Mouse (Mus musculus) hindbrain, embryonic 10.5 days (tissue): ENCODE measurements around the gene Sycp1. TPM values are rescaled to one million over a fixed set of nuclear protein-coding genes. Genes with fewer than 3 reads are reported as not detected.

Source experiments
- DNase-seq: peaks from one replicate; pipeline ENCODE4 v3.0.0-alpha.2; 2017; ENCODE audit warnings: low spot score
- H3K27ac ChIP-seq: fragments of 300-500 bp; sonication (generic); 2 replicates; pipeline ENCODE4 v1.5.1; 2016; ENCODE audit warnings: mild to moderate bottlenecking, moderate library complexity
- H3K27me3 ChIP-seq: fragments of 300-500 bp; sonication (generic); 2 replicates; pipeline ENCODE4 v1.6.1; 2016; ENCODE audit warnings: mild to moderate bottlenecking; ENCODE audit not compliant: poor library complexity, insufficient read depth, severe bottlenecking
- H3K36me3 ChIP-seq: fragments of 300-500 bp; sonication (generic); 2 replicates; pipeline ENCODE4 v1.6.1; 2016; ENCODE audit warnings: mild to moderate bottlenecking, moderate library complexity
- H3K4me1 ChIP-seq: fragments of 300-500 bp; sonication (generic); replicated peaks from 2 replicates; pipeline ENCODE4 v1.6.1; 2016; ENCODE audit warnings: mild to moderate bottlenecking
- H3K4me3 ChIP-seq: fragments of 300-500 bp; sonication (generic); 2 replicates; pipeline ENCODE4 v1.5.1; 2016; ENCODE audit warnings: mild to moderate bottlenecking, moderate library complexity
- H3K9me3 ChIP-seq: fragments of 300-500 bp; sonication (generic); 2 replicates; pipeline ENCODE4 v1.6.1; 2016; ENCODE audit warnings: mild to moderate bottlenecking, moderate library complexity
- WGBS: fragments of 180-500 bp; shearing (Covaris S2); methylation state at CpG from one replicate; pipeline ENCODE4 v1.1.7; 2016; 5-methylcytosine and 5-hydroxymethylcytosine counted together
- polyA plus RNA-seq: library from polyadenylated mRNA; unstranded; fragments of >200 nt; fragmentation: Nextera tagmentation; extraction: Ambion mirVana; gene quantifications from 2 replicates; pipeline ENCODE4 v1.2.1, GENCODE M21; 2016

The Sycp1 gene
- not detected in 2 replicates for polyA plus RNA-seq

- Histone ChIP-seq H3K9me3 (peaks cover 10% of the 10 kb centered on the region), H3K27ac (no peak within 1 kb of the TSS), H3K4me1 (0 out of 2 replicates have a peak, but pooled peaks cover 4% of the 10 kb centered on the region), H3K4me3 (no peak within 1 kb of the TSS), H3K36me3 (0 out of 2 replicates have a peak, but pooled peaks cover 7% of the 10 kb centered on the region), H3K27me3 (no peaks in the 10 kb centered on the region)
- WGBS = 93% methylated on average over 78 of the region's 78 CpGs
- DNase-seq = no peak
These were observed at the start of gene Sycp1 for GRCm38 (mm10) chr3:102935451-102936354. Gene Sycp1 (minus strand): TSS chr3:102936100.

GRCm38 (mm10) chr3:102980349-102980736, 44.4 kb upstream of the Sycp1 start:
- no peaks in the 10 kb centered on the region for H3K27me3 ChIP-seq
- H3K36me3 ChIP-seq = no peaks in the 10 kb centered on the region
- no peaks in the 10 kb centered on the region for H3K9me3 ChIP-seq
- H3K4me3 ChIP-seq = peak overlapping the region; percentile 31
- WGBS = 44% methylated on average over 3 of the region's 3 CpGs
- no peak for DNase-seq
- peaks cover 18% of the 10 kb centered on the region for H3K4me1 ChIP-seq
- peak overlapping the region; percentile 84 for H3K27ac ChIP-seq

- H3K4me1 ChIP-seq = peaks cover 24% of the 10 kb centered on the region
- no peaks in the 10 kb centered on the region for H3K36me3 ChIP-seq
- WGBS = 23% methylated on average over 10 of the region's 10 CpGs
- peak overlapping the region; percentile 84 for H3K27ac ChIP-seq
- DNase-seq = peak; percentile 60
- no peaks in the 10 kb centered on the region for H3K27me3 ChIP-seq
- H3K9me3 ChIP-seq = no peaks in the 10 kb centered on the region
- H3K4me3 ChIP-seq = peak overlapping the region; percentile 31
These were observed 43.8 kb upstream of the Sycp1 start for GRCm38 (mm10) chr3:102979550-102980348.

DNA sequence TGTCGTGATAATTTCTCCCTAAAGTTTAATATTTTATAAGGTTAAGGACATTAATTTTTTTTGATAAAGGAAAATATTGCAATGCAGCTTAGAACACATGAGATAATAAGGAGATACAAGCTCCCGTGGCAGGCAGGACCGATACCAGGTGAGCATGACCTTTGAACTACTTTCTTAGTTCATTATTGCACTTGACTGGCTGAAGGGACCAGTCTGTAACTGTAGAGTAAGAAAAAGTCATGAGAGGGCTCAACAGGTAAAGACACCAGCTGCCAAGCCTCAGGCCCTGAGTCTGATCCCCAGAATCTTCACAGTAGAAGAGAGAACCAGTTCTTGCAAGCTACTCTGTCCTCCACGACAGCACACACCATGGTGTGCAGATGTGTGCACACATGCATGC, 41.0 kb upstream of the Sycp1 start:
- H3K4me3 ChIP-seq = no peak overlapping the region
- H3K4me1 ChIP-seq = peaks cover 26% of the 10 kb centered on the region
- H3K27me3 ChIP-seq = peaks cover 3% of the 10 kb centered on the region; the same call in 1 of the 2 replicates
- H3K9me3 ChIP-seq = no peaks in the 10 kb centered on the region
- H3K36me3 ChIP-seq = no peaks in the 10 kb centered on the region
- no peak overlapping the region for H3K27ac ChIP-seq
- WGBS = 86% methylated on average over 4 of the region's 4 CpGs
- no peak for DNase-seq

DNA sequence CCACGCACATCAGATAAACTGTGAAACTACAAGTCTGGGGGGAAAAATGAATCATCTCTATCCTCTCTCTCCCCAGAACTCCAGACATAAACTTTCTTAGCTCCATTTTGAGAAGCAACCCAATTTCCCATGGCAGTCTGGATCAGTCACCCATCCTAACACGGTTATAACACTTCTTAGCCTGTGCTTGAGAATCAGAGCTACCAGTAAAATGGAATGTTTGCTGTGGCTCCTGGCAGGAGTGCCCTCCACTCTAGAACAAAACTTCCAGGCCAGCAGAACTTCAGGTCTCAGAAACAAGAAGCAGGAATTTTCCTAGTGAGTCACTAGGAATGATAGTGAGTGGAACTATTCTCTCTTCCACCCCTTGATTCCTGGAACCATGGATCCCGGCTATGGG, 34.6 kb upstream of the Sycp1 start:
- no peaks in the 10 kb centered on the region for H3K9me3 ChIP-seq
- no peaks in the 10 kb centered on the region for H3K36me3 ChIP-seq
- H3K27ac ChIP-seq = peak overlapping the region; percentile 73
- peaks cover 23% of the 10 kb centered on the region for H3K4me1 ChIP-seq
- peaks cover 5% of the 10 kb centered on the region; the same call in 1 of the 2 replicates for H3K27me3 ChIP-seq
- no peak for DNase-seq
- 93% methylated on average over 3 of the region's 3 CpGs for WGBS
- no peak overlapping the region for H3K4me3 ChIP-seq

- WGBS = 65% methylated on average over 9 of the region's 9 CpGs
- DNase-seq = peak; percentile 37
- Histone ChIP-seq H3K9me3 (no peaks in the 10 kb centered on the region), H3K27me3 (peaks cover 5% of the 10 kb centered on the region; the same call in 1 of the 2 replicates), H3K4me3 (no peak overlapping the region), H3K27ac (peak overlapping the region; percentile 73), H3K4me1 (peaks cover 19% of the 10 kb centered on the region), H3K36me3 (no peaks in the 10 kb centered on the region)
These were observed 34.2 kb upstream of the Sycp1 start for GRCm38 (mm10) chr3:102970067-102970466.

GRCm38 (mm10) chr3:102964033-102964432, 28.1 kb upstream of the Sycp1 start, which contains the start of gene Nr1h5:
Gene Nr1h5 (minus strand): TSS chr3:102964133.
- WGBS = 62% methylated on average over 3 of the region's 3 CpGs
- Histone ChIP-seq H3K27me3 (no peaks in the 10 kb centered on the region), H3K27ac (no peak within 1 kb of the TSS), H3K4me1 (no peaks in the 10 kb centered on the region), H3K9me3 (no peaks in the 10 kb centered on the region), H3K4me3 (no peak within 1 kb of the TSS), H3K36me3 (no peaks in the 10 kb centered on the region)
- DNase-seq = no peak

- Histone ChIP-seq H3K9me3 (no peaks in the 10 kb centered on the region), H3K27me3 (no peaks in the 10 kb centered on the region), H3K36me3 (no peaks in the 10 kb centered on the region), H3K4me1 (no peaks in the 10 kb centered on the region), H3K4me3 (no peak overlapping the region), H3K27ac (no peak overlapping the region)
- DNase-seq = no peak
- 57% methylated on average over 3 of the region's 3 CpGs for WGBS
These were observed 19.7 kb upstream of the Sycp1 start for GRCm38 (mm10) chr3:102955596-102955995.

DNA sequence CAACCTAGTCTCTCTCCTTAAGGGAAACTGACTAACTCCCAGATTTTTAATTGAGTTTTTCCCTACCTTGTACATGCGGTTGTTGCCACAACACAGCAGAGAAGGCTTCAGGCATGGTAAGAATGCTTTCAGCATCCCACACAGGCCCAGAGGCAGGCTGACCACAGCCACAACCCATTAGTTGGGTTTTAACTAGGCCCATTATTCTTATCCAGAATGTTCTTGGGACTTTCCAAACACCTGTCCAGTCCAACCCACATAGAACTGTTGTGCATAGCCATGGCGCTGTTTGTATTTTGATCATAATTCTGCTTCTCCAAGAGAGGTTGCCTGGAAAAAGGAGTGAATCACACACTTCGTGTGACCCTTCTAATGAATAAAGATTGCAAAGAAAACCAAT, 19.2 kb upstream of the Sycp1 start:
- no peaks in the 10 kb centered on the region for H3K27me3 ChIP-seq
- no peak overlapping the region for H3K27ac ChIP-seq
- H3K36me3 ChIP-seq = no peaks in the 10 kb centered on the region
- DNase-seq = no peak
- H3K4me3 ChIP-seq = no peak overlapping the region
- WGBS = 86% methylated on average over 3 of the region's 3 CpGs
- H3K4me1 ChIP-seq = no peaks in the 10 kb centered on the region
- H3K9me3 ChIP-seq = no peaks in the 10 kb centered on the region

GRCm38 (mm10) chr3:102954476-102954875, 18.6 kb upstream of the Sycp1 start:
- no peaks in the 10 kb centered on the region for H3K36me3 ChIP-seq
- DNase-seq = no peak
- H3K9me3 ChIP-seq = no peaks in the 10 kb centered on the region
- no peaks in the 10 kb centered on the region for H3K4me1 ChIP-seq
- 92% methylated on average over 12 of the region's 12 CpGs for WGBS
- H3K27ac ChIP-seq = no peak overlapping the region
- no peak overlapping the region for H3K4me3 ChIP-seq
- H3K27me3 ChIP-seq = no peaks in the 10 kb centered on the region

- Histone ChIP-seq H3K4me3 (no peak overlapping the region), H3K4me1 (peaks cover 4% of the 10 kb centered on the region; the same call in 1 of the 2 replicates), H3K36me3 (no peaks in the 10 kb centered on the region), H3K27me3 (no peaks in the 10 kb centered on the region), H3K9me3 (no peaks in the 10 kb centered on the region), H3K27ac (no peak overlapping the region)
- peak; percentile 18 for DNase-seq
- 57% methylated on average over 5 of the region's 5 CpGs for WGBS
These were observed 11.0 kb upstream of the Sycp1 start for GRCm38 (mm10) chr3:102946861-102947260.

- Histone ChIP-seq H3K27ac (no peak overlapping the region), H3K4me3 (no peak overlapping the region), H3K27me3 (no peaks in the 10 kb centered on the region), H3K9me3 (no peaks in the 10 kb centered on the region), H3K4me1 (peaks cover 4% of the 10 kb centered on the region; the same call in 1 of the 2 replicates), H3K36me3 (no peaks in the 10 kb centered on the region)
- no peak for DNase-seq
- 85% methylated on average over 3 of the region's 3 CpGs for WGBS
These were observed 10.4 kb upstream of the Sycp1 start for GRCm38 (mm10) chr3:102946312-102946711.
